Mouse (Mus musculus) intestine, embryonic 14.5 days (tissue): ENCODE results near the gene Rtl6. TPM values are rescaled to one million over a fixed set of nuclear protein-coding genes. Genes with fewer than 3 reads are reported as not detected.

ENCODE experiments used
- ATAC-seq: fragments of 200-750 bp; cut with Nextera tagmentation; replicated peaks from 2 replicates; pipeline ENCODE4 v1.8.0; 2017; ENCODE audit warnings: low read depth, moderate number of reproducible peaks, moderate TSS enrichment, moderate library complexity; ENCODE audit not compliant: low FRiP score, low TSS enrichment
- DNase-seq: peaks from one replicate; pipeline ENCODE4 v3.0.0-alpha.2; 2018; ENCODE audit warnings: low spot score
- H3K27ac ChIP-seq: fragments of 300-500 bp; sonication (generic); 2 replicates; pipeline ENCODE4 v1.5.1; 2014; ENCODE audit warnings: low read depth, mild to moderate bottlenecking, control low read depth
- H3K27me3 ChIP-seq: fragments of 300-500 bp; sonication (generic); replicated peaks from 2 replicates; pipeline ENCODE4 v1.6.1; 2014; ENCODE audit warnings: low read length, control low read depth; ENCODE audit not compliant: control insufficient read depth, insufficient read depth
- H3K36me3 ChIP-seq: fragments of 300-500 bp; sonication (generic); 2 replicates; pipeline ENCODE4 v1.6.1; 2014; ENCODE audit warnings: low read length, control low read depth; ENCODE audit not compliant: control insufficient read depth, insufficient read depth
- H3K4me1 ChIP-seq: fragments of 300-500 bp; sonication (generic); replicated peaks from 2 replicates; pipeline ENCODE4 v1.6.1; 2014; ENCODE audit warnings: low read length, control low read depth, mixed read lengths; ENCODE audit not compliant: control insufficient read depth, insufficient read depth
- H3K4me2 ChIP-seq: fragments of 300-500 bp; sonication (generic); 2 replicates; pipeline ENCODE4 v1.6.1; 2014; ENCODE audit warnings: low read length
- H3K4me3 ChIP-seq: fragments of 300-500 bp; sonication (generic); 2 replicates; pipeline ENCODE4 v1.5.1; 2014; ENCODE audit warnings: low read depth, low read length, control low read depth, mixed read lengths
- H3K9ac ChIP-seq: fragments of 300-500 bp; sonication (generic); 2 replicates; pipeline ENCODE4 v1.6.1; 2014; ENCODE audit warnings: mild to moderate bottlenecking, low read length
- H3K9me3 ChIP-seq: fragments of 300-500 bp; sonication (generic); 2 replicates; pipeline ENCODE4 v1.6.1; 2016; ENCODE audit warnings: low read length, control low read depth; ENCODE audit not compliant: control insufficient read depth
- WGBS: fragments of 180-500 bp; shearing (Covaris S2); extraction: QIAGEN DNeasy Blood & Tissue Kit; methylation state at CpG from one replicate; pipeline ENCODE4 v1.1.7; 2014; 5-methylcytosine and 5-hydroxymethylcytosine counted together
- polyA plus RNA-seq: library from polyadenylated mRNA; unstranded; fragments of >200 nt; fragmentation: Nextera tagmentation; extraction: Ambion mirVana; gene quantifications from 2 replicates; pipeline ENCODE4 v1.2.1, GENCODE M21; 2014

Gene Rtl6
- polyA plus RNA-seq, 1 experiment from 2014 or later, result 8.9 TPM

GRCm38 (mm10) chr15:84526921-84527320, 30.7 kb downstream of the Rtl6 start:
- DNase-seq (no peak), ATAC-seq (no peak)
- no peaks in the 10 kb centered on the region for H3K27me3 ChIP-seq
- H3K27ac ChIP-seq, result no peak overlapping the region
- no peaks in the 10 kb centered on the region for H3K4me1 ChIP-seq
- H3K4me3 ChIP-seq, result no peak overlapping the region
- WGBS, result 52% methylated on average over 14 of the region's 14 CpGs
- H3K36me3 ChIP-seq, result no peaks in the 10 kb centered on the region
- H3K9ac ChIP-seq, result no peak overlapping the region
- H3K9me3 ChIP-seq, result no peaks in the 10 kb centered on the region
- no peak overlapping the region for H3K4me2 ChIP-seq

- H3K9ac ChIP-seq, result no peak overlapping the region
- H3K9me3 ChIP-seq, result no peaks in the 10 kb centered on the region
- H3K36me3 ChIP-seq, result no peaks in the 10 kb centered on the region
- no peak overlapping the region for H3K27ac ChIP-seq
- 72% methylated on average over 5 of the region's 5 CpGs for WGBS
- no peak for ATAC-seq
- DNase-seq, result no peak
- no peaks in the 10 kb centered on the region for H3K4me1 ChIP-seq
- no peaks in the 10 kb centered on the region for H3K27me3 ChIP-seq
- H3K4me3 ChIP-seq, result no peak overlapping the region
- H3K4me2 ChIP-seq, result no peak overlapping the region
These were observed 32.3 kb downstream of the Rtl6 start for GRCm38 (mm10) chr15:84525222-84525883.

GRCm38 (mm10) chr15:84522953-84523689, 34.5 kb downstream of the Rtl6 start:
- Histone ChIP-seq H3K27ac (no peak overlapping the region), H3K4me1 (no peaks in the 10 kb centered on the region), H3K4me3 (no peak overlapping the region), H3K36me3 (no peaks in the 10 kb centered on the region), H3K4me2 (no peak overlapping the region), H3K27me3 (no peaks in the 10 kb centered on the region), H3K9me3 (no peaks in the 10 kb centered on the region), H3K9ac (no peak overlapping the region)
- WGBS, result 81% methylated on average over 8 of the region's 8 CpGs
- DNase-seq, result no peak
- ATAC-seq, result peak; percentile 72; the same call in 1 of the 2 replicates

- H3K4me3 ChIP-seq, result no peak overlapping the region
- no peak overlapping the region for H3K9ac ChIP-seq
- ATAC-seq (no peak), DNase-seq (no peak)
- no peaks in the 10 kb centered on the region for H3K36me3 ChIP-seq
- 87% methylated on average over 4 of the region's 4 CpGs for WGBS
- H3K9me3 ChIP-seq, result no peaks in the 10 kb centered on the region
- no peaks in the 10 kb centered on the region for H3K27me3 ChIP-seq
- H3K4me1 ChIP-seq, result no peaks in the 10 kb centered on the region
- no peak overlapping the region for H3K27ac ChIP-seq
- H3K4me2 ChIP-seq, result no peak overlapping the region
These were observed 36.1 kb downstream of the Rtl6 start for GRCm38 (mm10) chr15:84521486-84521885.

- Histone ChIP-seq H3K4me1 (no peaks in the 10 kb centered on the region), H3K4me2 (no peak overlapping the region), H3K36me3 (no peaks in the 10 kb centered on the region), H3K27me3 (no peaks in the 10 kb centered on the region), H3K9ac (no peak overlapping the region), H3K9me3 (no peaks in the 10 kb centered on the region), H3K27ac (no peak overlapping the region), H3K4me3 (no peak overlapping the region)
- 74% methylated on average over 8 of the region's 8 CpGs for WGBS
- DNase-seq (no peak), ATAC-seq (no peak)
These were observed 39.1 kb downstream of the Rtl6 start for GRCm38 (mm10) chr15:84518540-84518939.

GRCm38 (mm10) chr15:84512626-84513296, 44.9 kb downstream of the Rtl6 start:
- no peak overlapping the region for H3K4me3 ChIP-seq
- H3K27me3 ChIP-seq, result no peaks in the 10 kb centered on the region
- no peaks in the 10 kb centered on the region for H3K9me3 ChIP-seq
- no peak overlapping the region for H3K4me2 ChIP-seq
- H3K4me1 ChIP-seq, result no peaks in the 10 kb centered on the region
- H3K36me3 ChIP-seq, result no peaks in the 10 kb centered on the region
- H3K27ac ChIP-seq, result no peak overlapping the region
- WGBS, result 53% methylated on average over 5 of the region's 5 CpGs
- ATAC-seq, result no peak
- no peak overlapping the region for H3K9ac ChIP-seq
- no peak for DNase-seq

GRCm38 (mm10) chr15:84509981-84510380, 47.6 kb downstream of the Rtl6 start:
- DNase-seq, result no peak
- ATAC-seq, result no peak
- Histone ChIP-seq H3K36me3 (no peaks in the 10 kb centered on the region), H3K9ac (no peak overlapping the region), H3K4me3 (no peak overlapping the region), H3K9me3 (no peaks in the 10 kb centered on the region), H3K27me3 (no peaks in the 10 kb centered on the region), H3K4me2 (no peak overlapping the region), H3K27ac (no peak overlapping the region), H3K4me1 (no peaks in the 10 kb centered on the region)
- 72% methylated on average over 16 of the region's 16 CpGs for WGBS

GRCm38 (mm10) chr15:84509161-84509560, 48.5 kb downstream of the Rtl6 start:
- Histone ChIP-seq H3K4me3 (no peak overlapping the region), H3K27ac (no peak overlapping the region), H3K9me3 (no peaks in the 10 kb centered on the region), H3K4me1 (no peaks in the 10 kb centered on the region), H3K36me3 (no peaks in the 10 kb centered on the region), H3K4me2 (no peak overlapping the region), H3K9ac (no peak overlapping the region), H3K27me3 (no peaks in the 10 kb centered on the region)
- ATAC-seq, result no peak
- DNase-seq, result no peak
- 50% methylated on average over 5 of the region's 5 CpGs for WGBS
